Mouse (Mus musculus): Measurements from ENCODE around the gene Atxn7l1. TPM values are rescaled to one million over a fixed set of nuclear protein-coding genes. Genes with fewer than 3 reads are reported as not detected.

Gene Atxn7l1
- polyA plus RNA-seq, 1 experiment from 2014 or later, result 12.7 TPM

Other genes with a start within 250 kb of the Atxn7l1 start
- 118 and 131 TPM in 2 replicates for gene Sypl, start 193.8 kb upstream of the Atxn7l1 start, polyA plus RNA-seq (2015; fragmentation: Nextera tagmentation; extraction: Ambion mirVana)
- 0.21 and 0.36 TPM in 2 replicates for gene Cdhr3, start 54.8 kb upstream of the Atxn7l1 start, polyA plus RNA-seq (2015; fragmentation: Nextera tagmentation; extraction: Ambion mirVana)
- gene Efcab10, start 247.2 kb downstream of the Atxn7l1 start, polyA plus RNA-seq (2015; fragmentation: Nextera tagmentation; extraction: Ambion mirVana), result 0.51 and 0.65 TPM in 2 replicates

All from kidney, embryonic 15.5 days (tissue).